Mouse (Mus musculus) inflammation-experienced regulatory T-cells, adult 6 months (primary cell): ENCODE measurements around the gene Plekha4. TPM values are rescaled to one million over a fixed set of nuclear protein-coding genes. Genes with fewer than 3 reads are reported as not detected.
A peak's percentile ranks its signal among the peaks of the same experiment; 100 is the strongest.
"Not testable (repeated sequence)": the region's sequence is repeated elsewhere in the genome, so short reads cannot be mapped to it uniquely, and the experiment has no call there.

Source experiments
- ATAC-seq: one replicate; pipeline ENCODE4 v1.8.0; 2017
- polyA plus RNA-seq, 3 experiments: library from polyadenylated mRNA; unstranded; fragments of 100-300 nt; shearing (Covaris generic); gene quantifications; one replicate each; pipeline ENCODE4 v1.2.1; 2017

The Plekha4 gene
- polyA plus RNA-seq, 3 experiments from 2014 or later = 0.36 to 0.78 (median 0.53) TPM

- peak; percentile 20 for ATAC-seq
Observed at GRCm38 (mm10) chr7:45509181-45509882, 16.8 kb upstream of the Plekha4 start.

- peak; percentile 92 for ATAC-seq
Observed at GRCm38 (mm10) chr7:45509912-45510787, 16.0 kb upstream of the Plekha4 start, which contains the start of gene Nucb1. Nucb1 (minus strand) TSS chr7:45510406.

GRCm38 (mm10) chr7:45514411-45514810, 11.7 kb upstream of the Plekha4 start:
- no peak for ATAC-seq

GRCm38 (mm10) chr7:45515436-45515835, 10.7 kb upstream of the Plekha4 start:
- ATAC-seq = no peak

- ATAC-seq = not testable (repeated sequence)
Observed at GRCm38 (mm10) chr7:45516846-45517245, 9.3 kb upstream of the Plekha4 start.

GRCm38 (mm10) chr7:45518618-45519017, 7.5 kb upstream of the Plekha4 start:
- ATAC-seq = no peak

- ATAC-seq = no peak
Observed at GRCm38 (mm10) chr7:45519345-45520120, 6.6 kb upstream of the Plekha4 start.

- no peak for ATAC-seq
Observed at GRCm38 (mm10) chr7:45520605-45521004, 5.5 kb upstream of the Plekha4 start.

GRCm38 (mm10) chr7:45521728-45522184, 4.4 kb upstream of the Plekha4 start:
- peak; percentile 61 for ATAC-seq

- ATAC-seq = no peak
Observed at GRCm38 (mm10) chr7:45522194-45522752, 3.9 kb upstream of the Plekha4 start.

- ATAC-seq = no peak
Observed at GRCm38 (mm10) chr7:45522957-45523676, 3.0 kb upstream of the Plekha4 start.

- no peak for ATAC-seq
Observed at GRCm38 (mm10) chr7:45523678-45524170, 2.4 kb upstream of the Plekha4 start.

GRCm38 (mm10) chr7:45524841-45525621, 1.1 kb upstream of the Plekha4 start:
- ATAC-seq = no peak

GRCm38 (mm10) chr7:45526474-45527120, 467 bp downstream of the Plekha4 start:
- no peak for ATAC-seq

GRCm38 (mm10) chr7:45527169-45527568, 1.0 kb downstream of the Plekha4 start:
- ATAC-seq = not testable (repeated sequence)

- no peak for ATAC-seq
Observed at GRCm38 (mm10) chr7:45529461-45529860, 3.3 kb downstream of the Plekha4 start.

GRCm38 (mm10) chr7:45530643-45531042, 4.5 kb downstream of the Plekha4 start:
- ATAC-seq = no peak

- ATAC-seq = no peak
Observed at GRCm38 (mm10) chr7:45535676-45536075, 9.5 kb downstream of the Plekha4 start.

- no peak for ATAC-seq
Observed at GRCm38 (mm10) chr7:45537602-45538001, 11.5 kb downstream of the Plekha4 start.
